Mouse (Mus musculus): ENCODE data around the gene Card14.

GRCm38 (mm10) chr11:119314252-119314936 lies 6.8 kb downstream of the Card14 start:
- TF ChIP-seq GATA1 (IDR thresholded peaks at IDR 0.05; ENCODE audit: borderline replicate concordance, low read length) (no peak), FLI1 (IDR thresholded peaks at IDR 0.05; ENCODE audit: low read length) (no peak)
